Mouse (Mus musculus) v-Abl transformed pro-B cells (cell line): ENCODE data around the gene Krtap19-2.

ENCODE experiments used
- in situ Hi-C, 2 experiments: fragments of 400-800 bp; cut with MboI; formaldehyde crosslinking; loops; one replicate each; pipeline ENCODE4 v1.15.1; 2025; ENCODE audit not compliant: unreplicated experiment in 2 of 2

Krtap19-2 gene

GRCm38 (mm10) chr16:88874169-88874568 lies at the start of gene Krtap19-2:
Gene Krtap19-2 (minus strand): TSS chr16:88874269.
- in situ Hi-C loops: no loop called here

- in situ Hi-C loops: no loop called here
These were observed 22.3 kb upstream of the Krtap19-2 start, which contains the start of gene Krtap19-5 for GRCm38 (mm10) chr16:88896357-88896756. Gene Krtap19-5 (minus strand): TSS chr16:88896457.

- in situ Hi-C loops: no loop called here
These were observed 12.8 kb upstream of the Krtap19-2 start for GRCm38 (mm10) chr16:88886870-88887269.

- in situ Hi-C loops: no loop called here
These were observed 10.9 kb upstream of the Krtap19-2 start, which contains the start of gene Krtap19-4 for GRCm38 (mm10) chr16:88884989-88885388. Gene Krtap19-4 (minus strand): TSS chr16:88885089.

- in situ Hi-C loops: no loop called here
These were observed 3.9 kb upstream of the Krtap19-2 start, which contains the start of gene Krtap19-3 for GRCm38 (mm10) chr16:88877938-88878337. Gene Krtap19-3 (minus strand): TSS chr16:88878038.

GRCm38 (mm10) chr16:88869311-88869710 lies 4.8 kb downstream of the Krtap19-2 start, which contains the start of gene Krtap19-1:
Gene Krtap19-1 (minus strand): TSS chr16:88869411.
- in situ Hi-C loops: no loop called here

- in situ Hi-C loops: no loop called here
These were observed 9.1 kb downstream of the Krtap19-2 start for GRCm38 (mm10) chr16:88864887-88865407.

GRCm38 (mm10) chr16:88851450-88851849 lies 22.6 kb downstream of the Krtap19-2 start:
- in situ Hi-C loops: no loop called here

- in situ Hi-C loops: loop anchor here (10.0 to 25.0 kb wide), 5 partner anchors 454 to 1339 kb away; no protein-coding TSS in a partner anchor
These were observed 25.5 kb downstream of the Krtap19-2 start for GRCm38 (mm10) chr16:88848558-88848957.

- in situ Hi-C loops: loop anchor here (10.0 to 25.0 kb wide), 5 partner anchors 453 to 1340 kb away; no protein-coding TSS in a partner anchor
These were observed 26.7 kb downstream of the Krtap19-2 start for GRCm38 (mm10) chr16:88847363-88847762.

GRCm38 (mm10) chr16:88826978-88827377 lies 47.1 kb downstream of the Krtap19-2 start:
- in situ Hi-C loops: loop anchor here in 1 of 2 experiments (10.0 to 25.0 kb wide), 4 partner anchors 432 to 1360 kb away; no protein-coding TSS in a partner anchor

GRCm38 (mm10) chr16:88826095-88826652 lies 47.9 kb downstream of the Krtap19-2 start, which contains the start of gene Krtap14:
Gene Krtap14 (minus strand): TSS chr16:88826145.
- in situ Hi-C loops: loop anchor here in 1 of 2 experiments (10.0 to 25.0 kb wide), 4 partner anchors 431 to 1361 kb away; no protein-coding TSS in a partner anchor

- in situ Hi-C loops: loop anchor here (5.0 to 10.0 kb wide), 2 partner anchors 166 to 429 kb away; no protein-coding TSS in a partner anchor
These were observed 50.3 kb downstream of the Krtap19-2 start for GRCm38 (mm10) chr16:88823736-88824135.
